Mouse (Mus musculus) small intestine, adult 10 weeks (tissue): Measurements from ENCODE around the gene Tdpoz2. TPM values are rescaled to one million over a fixed set of nuclear protein-coding genes. Genes with fewer than 3 reads are reported as not detected.

ENCODE experiments used
- polyA plus RNA-seq: library from polyadenylated mRNA; stranded (reverse); fragments of 350-450 nt; fragmentation: Illumina TruSeq; extraction: RNeasy Lipid Tissue Mini Kit (QIAGEN cat#74804); gene quantifications from one replicate; pipeline ENCODE4 v1.2.3, GENCODE M21; 2014; ENCODE audit warnings: low replicate concordance

Tdpoz2 gene
- polyA plus RNA-seq = not detected

DNA sequence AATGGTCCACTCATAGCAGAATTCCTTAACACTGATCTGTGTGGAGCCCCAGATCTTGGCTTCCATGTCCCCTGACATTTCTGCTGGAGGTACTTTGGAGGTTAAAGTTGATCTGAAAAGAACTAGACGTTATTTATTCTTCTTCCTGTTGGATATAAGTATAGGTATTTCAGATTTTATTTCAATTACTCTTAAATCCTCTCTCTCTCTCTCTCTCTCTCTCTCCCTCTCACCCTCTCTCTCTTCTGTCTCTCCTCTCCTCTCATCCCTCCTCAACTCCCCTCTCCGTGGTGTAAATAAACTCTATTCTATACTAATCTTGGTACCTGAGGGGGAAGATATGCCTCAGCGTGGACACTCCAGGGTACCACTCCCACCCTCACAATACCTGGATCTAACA is at the start of gene Tdpoz2:
TSS of gene Tdpoz2 (minus strand) at position 101 of the 400 bp plus-strand sequence.

DNA sequence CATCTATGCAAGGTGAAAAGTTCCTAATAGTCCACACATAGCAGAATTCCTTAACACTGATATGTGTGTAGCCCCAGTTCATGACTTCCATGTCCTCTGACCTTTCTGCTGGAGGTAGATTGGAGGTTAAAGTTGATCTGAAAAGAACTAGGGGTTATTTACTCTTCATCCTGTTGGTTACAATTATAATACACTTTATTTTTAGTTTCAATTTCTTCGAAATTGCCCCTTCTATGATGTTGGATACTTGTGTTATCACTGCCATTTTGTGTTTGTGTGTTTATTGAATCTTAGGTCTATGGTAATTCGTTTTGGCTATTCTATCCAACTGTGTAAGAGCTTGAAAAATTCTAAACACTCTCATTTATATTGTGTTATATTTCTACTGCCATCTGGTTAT is 40.5 kb upstream of the Tdpoz2 start, which contains the start of gene Gm37596:
TSS of gene Gm37596 (minus strand) at position 101 of the 400 bp plus-strand sequence.

DNA sequence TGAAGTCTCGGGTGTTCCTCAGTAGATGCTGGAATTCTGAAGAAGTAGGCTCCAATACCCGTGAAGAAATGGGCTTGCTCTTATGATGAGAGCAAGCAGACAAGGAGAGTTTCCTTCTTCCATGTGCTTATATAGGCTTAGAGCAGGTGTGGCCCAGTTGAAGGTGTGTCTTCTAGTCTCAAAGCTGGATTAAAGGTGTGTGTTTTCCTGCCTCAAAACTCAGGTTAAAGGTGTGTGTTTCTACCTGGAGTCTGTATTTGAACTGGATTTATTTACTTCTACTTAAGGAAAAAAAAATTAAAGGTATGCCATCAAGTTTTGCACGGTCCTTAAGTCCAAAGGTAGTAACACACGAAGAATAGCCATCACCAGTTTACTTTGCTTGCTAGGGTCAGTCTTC is 23.7 kb upstream of the Tdpoz2 start, which contains the start of gene Tdpoz1:
TSS of gene Tdpoz1 (minus strand) at position 101 of the 400 bp plus-strand sequence.

Other genes with a start within 250 kb of the Tdpoz2 start
- gene Tchh, start 210.4 kb downstream of the Tdpoz2 start, polyA plus RNA-seq = not detected
- not detected for gene Tchhl1, start 183.9 kb downstream of the Tdpoz2 start, polyA plus RNA-seq
- 70.1 TPM for gene S100a11, start 132.2 kb downstream of the Tdpoz2 start, polyA plus RNA-seq
- gene S100a10, start 97.6 kb downstream of the Tdpoz2 start, polyA plus RNA-seq = 180 TPM
- not detected for gene Tdpoz1, start 23.6 kb upstream of the Tdpoz2 start, polyA plus RNA-seq
- gene Gm37596, start 40.4 kb upstream of the Tdpoz2 start, polyA plus RNA-seq = not detected
- gene Gm5773, start 120.3 kb upstream of the Tdpoz2 start, polyA plus RNA-seq = not detected
- not detected for gene Tdpoz4, start 143.7 kb upstream of the Tdpoz2 start, polyA plus RNA-seq
- not detected for gene Tdpoz3, start 173.3 kb upstream of the Tdpoz2 start, polyA plus RNA-seq